Mouse (Mus musculus) MEL (cell line): ENCODE results near the gene Rae1. TPM values are rescaled to one million over a fixed set of nuclear protein-coding genes. Genes with fewer than 3 reads are reported as not detected.

ENCODE experiments used
- DNase-seq: peaks from one replicate; pipeline ENCODE4 v3.0.0; 2011; ENCODE audit warnings: low read depth, low spot score
- H3K27ac ChIP-seq: 2 replicates; pipeline ENCODE4 v1.5.1; 2012; ENCODE audit warnings: low read depth, mild to moderate bottlenecking, control low read depth, low read length, moderate library complexity; ENCODE audit not compliant: control insufficient read depth
- H3K27me3 ChIP-seq, 2 experiments: fragments of 150-350 bp in 1 of 2; sonication (generic) in 1 of 2; 2 replicates each; pipeline ENCODE4 v1.6.1; 2012; ENCODE audit warnings: low read length in 2 of 2, mild to moderate bottlenecking in 2 of 2, improper control_type of control experiment in 1 of 2, moderate library complexity in 1 of 2; ENCODE audit not compliant: insufficient read depth in 2 of 2, control insufficient read depth in 1 of 2
- H3K36me3 ChIP-seq, 2 experiments: 2 replicates each; pipeline ENCODE4 v1.6.1; 2012 to 2014; ENCODE audit warnings: low read length in 2 of 2, improper control_type of control experiment in 1 of 2, inconsistent platforms in 1 of 2, mild to moderate bottlenecking in 1 of 2; ENCODE audit not compliant: insufficient read depth in 2 of 2, control insufficient read depth in 1 of 2
- H3K4me1 ChIP-seq, 2 experiments: fragments of 150-350 bp in 1 of 2; sonication (generic) in 1 of 2; 2 replicates each; pipeline ENCODE4 v1.6.1; 2012; ENCODE audit warnings: low read length in 2 of 2, improper control_type of control experiment in 1 of 2, mild to moderate bottlenecking in 1 of 2; ENCODE audit not compliant: insufficient read depth in 2 of 2, control insufficient read depth in 1 of 2
- H3K4me3 ChIP-seq, 2 experiments: fragments of 150-350 bp in 1 of 2; sonication (generic) in 1 of 2; 2 replicates each; pipeline ENCODE4 v1.5.1; 2012; ENCODE audit warnings: low read depth in 2 of 2, low read length in 2 of 2, mild to moderate bottlenecking in 2 of 2, moderate library complexity in 2 of 2, control low read depth in 1 of 2, improper control_type of control experiment in 1 of 2; ENCODE audit not compliant: control insufficient read depth in 1 of 2, insufficient read depth in 1 of 2
- H3K79me2 ChIP-seq: 2 replicates; pipeline ENCODE4 v1.6.1; 2012; ENCODE audit warnings: mild to moderate bottlenecking, low read length, moderate library complexity; ENCODE audit not compliant: control insufficient read depth, poor library complexity, insufficient read depth
- H3K9ac ChIP-seq: 2 replicates; pipeline ENCODE4 v1.6.1; 2012; ENCODE audit warnings: low read depth, mild to moderate bottlenecking, control low read depth, low read length, moderate library complexity; ENCODE audit not compliant: control insufficient read depth, poor library complexity, severe bottlenecking
- H3K9me3 ChIP-seq: fragments of 150-350 bp; sonication (generic); replicated peaks from 2 replicates; pipeline ENCODE4 v1.6.1; 2012; ENCODE audit warnings: mild to moderate bottlenecking, low read length, improper control_type of control experiment, moderate library complexity; ENCODE audit not compliant: insufficient read depth
- CTCF ChIP-seq, 3 experiments: IDR thresholded peaks in 2 of 3; conservative IDR thresholded peaks in 1 of 3; 2 replicates each; pipeline ENCODE4 v1.5.1; 2011 to 2012; ENCODE audit warnings: low read length in 3 of 3, low read depth in 2 of 3, mild to moderate bottlenecking in 2 of 3, improper control_type of control experiment in 1 of 3, inconsistent platforms in 1 of 3, mixed read lengths in 1 of 3, moderate library complexity in 1 of 3; ENCODE audit not compliant: control insufficient read depth in 1 of 3, insufficient read depth in 1 of 3, poor library complexity in 1 of 3, severe bottlenecking in 1 of 3
- ELF1 ChIP-seq: IDR thresholded peaks from 2 replicates; pipeline ENCODE4 v1.6.1; 2014; ENCODE audit warnings: low read depth, mild to moderate bottlenecking, inconsistent platforms, low read length, improper control_type of control experiment, moderate library complexity
- polyA plus RNA-seq, 2 experiments: library from polyadenylated mRNA; stranded (reverse) in 1 of 2; unstranded in 1 of 2; fragments of >175 nt in 1 of 2; fragments of >200 nt in 1 of 2; gene quantifications; 2 replicates each; pipeline versions ENCODE4 v1.2.1 to v1.2.4; 2012; ENCODE audit warnings: low replicate concordance in 2 of 2, low read depth in 1 of 2; ENCODE audit not compliant: insufficient read length in 2 of 2, insufficient read depth in 1 of 2, missing spikeins in 1 of 2
- total RNA-seq: library from RNA; depleted of rRNA; stranded (reverse); fragments of 300-350 nt; gene quantifications from 2 replicates; pipeline ENCODE4 v1.2.3, GENCODE M21; 2012; rRNA removed

Rae1 gene
- total and polyA plus RNA-seq, 3 experiments: 156 to 172 TPM; not detected in 1

GRCm38 (mm10) chr2:173064864-173065263 lies 64.9 kb downstream of the Rae1 start:
- Histone ChIP-seq H3K4me1 (peaks cover 6 to 25% of the 10 kb centered on the region in 2 experiments), H3K27ac (no peak overlapping the region), H3K4me3 (no peak overlapping the region), H3K9ac (no peak overlapping the region), H3K36me3 (peaks cover 0 to 11% of the 10 kb centered on the region in 2 experiments; a peak in 2 of 4 replicates), H3K27me3 (no peaks in the 10 kb centered on the region), H3K9me3 (no peaks in the 10 kb centered on the region), H3K79me2 (no peaks in the 10 kb centered on the region; the same call in 1 of the 2 replicates)
- DNase-seq: no peak
- TF ChIP-seq ELF1: no peak
- no peak for TF ChIP-seq CTCF (IDR thresholded peaks at IDR 0.05 in 2 of 3, conservative IDR thresholded peaks at IDR 0.05 in 1 of 3; ENCODE audit: control insufficient read depth in 1 of 3, insufficient read depth in 1 of 3, low read depth in 2 of 3, low read length in 3 of 3, poor library complexity in 1 of 3, severe bottlenecking in 1 of 3)

Other genes with a start within 250 kb of the Rae1 start
- gene Bmp7, start 59.8 kb upstream of the Rae1 start, total RNA-seq: not detected in 2 replicates
- not detected for gene Bmp7, start 59.8 kb upstream of the Rae1 start, polyA plus RNA-seq
- gene Spo11, start 22.4 kb upstream of the Rae1 start, total RNA-seq: not detected in 2 replicates
- gene Spo11, start 22.4 kb upstream of the Rae1 start, polyA plus RNA-seq: not detected
- 37.0 and 39.0 TPM in 2 replicates for gene Rbm38, start 20.4 kb downstream of the Rae1 start, total RNA-seq
- gene Rbm38, start 20.4 kb downstream of the Rae1 start, polyA plus RNA-seq: 100 to 1,000 TPM in 1 of 2 experiments, not detected in 1; 207 TPM
- gene Ctcfl, start 119.4 kb downstream of the Rae1 start, total RNA-seq: not detected in 2 replicates
- gene Ctcfl, start 119.4 kb downstream of the Rae1 start, polyA plus RNA-seq: under 1 TPM in 1 of 2 experiments, not detected in 1; 0.13 TPM
- gene Pck1, start 152.9 kb downstream of the Rae1 start, total RNA-seq: not detected in 2 replicates
- not detected for gene Pck1, start 152.9 kb downstream of the Rae1 start, polyA plus RNA-seq
- gene Zbp1, start 218.8 kb downstream of the Rae1 start, total RNA-seq: not detected in 2 replicates
- gene Zbp1, start 218.8 kb downstream of the Rae1 start, polyA plus RNA-seq: not detected